17 mouse cellular contexts compared by ENCODE assay signal in genomic region chr7:100817442-100817760, GRCm38 (mm10). TPM values are rescaled to one million over a fixed set of nuclear protein-coding genes. Genes with fewer than 3 reads are reported as not detected.
A peak's percentile ranks its signal among the peaks of the same experiment; 100 is the strongest.
DNase-seq lines count a peak whose midpoint lies in the region; ATAC-seq and TF ChIP-seq lines count a peak whose summit lies in the region.
"Had no signal": no experiment of that assay in that cellular context is flagged by ENCODE, and none has a peak within 500 bp of the region (broad histone marks: within the 10 kb centered on the region; RNA-seq: fewer than 3 reads in every experiment).

No protein-coding gene starts in this region.

- H3K27me3 ChIP-seq in forebrain, embryonic 16.5 days (replicated peaks; ENCODE audit: control insufficient read depth, insufficient read depth, low read length): no peaks in the 10 kb centered on the region
- H3K27me3 ChIP-seq in forebrain, embryonic 11.5 days (ENCODE audit: control insufficient read depth, insufficient read depth, low read length): no peaks in the 10 kb centered on the region
- H3K27me3 ChIP-seq in heart, embryonic 16.5 days (ENCODE audit: control insufficient read depth, insufficient read depth, low read length): no peaks in the 10 kb centered on the region
- no peaks in the 10 kb centered on the region for H3K27me3 ChIP-seq in liver, postnatal 0 days (ENCODE audit: insufficient read depth, low read length)
- H3K27me3 ChIP-seq in liver, embryonic 11.5 days (replicated peaks; ENCODE audit: control insufficient read depth, insufficient read depth, low read length): no peaks in the 10 kb centered on the region
- H3K27me3 ChIP-seq: CH12.LX; embryonic facial prominence, embryonic 15.5 days; midbrain, embryonic 12.5 days; Patski had no signal

- no peak for ATAC-seq in forebrain, embryonic 16.5 days
- ATAC-seq in forebrain, embryonic 11.5 days (replicated peaks; ENCODE audit: low FRiP score): no peak
- ATAC-seq in heart, embryonic 16.5 days (replicated peaks; ENCODE audit: extremely low read depth, insufficient read depth, low FRiP score): no peak
- no peak for ATAC-seq in liver, postnatal 0 days
- ATAC-seq in liver, embryonic 11.5 days (replicated peaks; ENCODE audit: low FRiP score): no peak
- no peak for ATAC-seq in activated CD4-positive, CD25-positive, alpha-beta regulatory T cell, adult 4 months
- ATAC-seq: Patski had no signal

- TF ChIP-seq CTCF in liver, postnatal 0 days (IDR thresholded peaks at IDR 0.05; ENCODE audit: low read depth): no peak
- no peak for TF ChIP-seq CTCF in olfactory bulb, adult 2 months (IDR thresholded peaks at IDR 0.05; ENCODE audit: insufficient read depth, low read depth, low read length)

- no peak overlapping the region for H3K4me3 ChIP-seq in forebrain, embryonic 16.5 days (replicated peaks; ENCODE audit: low read length)
- no peak overlapping the region for H3K4me3 ChIP-seq in forebrain, embryonic 11.5 days (ENCODE audit: low read depth, low read length)
- no peak overlapping the region for H3K4me3 ChIP-seq in heart, embryonic 16.5 days (ENCODE audit: low read length)
- H3K4me3 ChIP-seq in liver, postnatal 0 days (ENCODE audit: low read depth, low read length): no peak overlapping the region
- no peak overlapping the region for H3K4me3 ChIP-seq in liver, embryonic 11.5 days (ENCODE audit: low read depth, low read length)
- no peak overlapping the region for H3K4me3 ChIP-seq in olfactory bulb, adult 2 months (ENCODE audit: insufficient read depth, low read depth, low read length)
- H3K4me3 ChIP-seq: embryonic facial prominence, embryonic 15.5 days; midbrain, embryonic 12.5 days had no signal

- H3K27ac ChIP-seq in forebrain, embryonic 16.5 days (ENCODE audit: low read length): peak overlapping the region; percentile 87
- H3K27ac ChIP-seq in forebrain, embryonic 11.5 days (ENCODE audit: low read depth, low read length): no peak overlapping the region
- H3K27ac ChIP-seq in heart, embryonic 16.5 days (ENCODE audit: low read length): 0 out of 2 replicates have a peak overlapping the region, but pooled peaks have one; percentile 16
- 0 out of 2 replicates have a peak overlapping the region, but pooled peaks have one; percentile 22 for H3K27ac ChIP-seq in liver, postnatal 0 days (ENCODE audit: low read depth)
- no peak overlapping the region for H3K27ac ChIP-seq in liver, embryonic 11.5 days (ENCODE audit: low read depth, low read length)
- peak overlapping the region; percentile 77 for H3K27ac ChIP-seq in olfactory bulb, adult 2 months (ENCODE audit: insufficient read depth, low read depth, low read length)
- H3K27ac ChIP-seq: embryonic facial prominence, embryonic 15.5 days; midbrain, embryonic 12.5 days had no signal

- 76% methylated on average over 2 of the region's 2 CpGs for WGBS in forebrain, embryonic 16.5 days
- WGBS in forebrain, embryonic 11.5 days: 88% methylated on average over 2 of the region's 2 CpGs
- 46% methylated on average over 2 of the region's 2 CpGs for WGBS in heart, embryonic 16.5 days
- 58% methylated on average over 2 of the region's 2 CpGs for WGBS in liver, postnatal 0 days (ENCODE audit: insufficient replicate concordance)
- WGBS in liver, embryonic 11.5 days: 75% methylated on average over 2 of the region's 2 CpGs
- 48% methylated on average over 2 of the region's 2 CpGs for whole genome bisulfite sequencing in olfactory bulb, adult 2 months

- TF ChIP-seq EP300 in liver, postnatal 0 days (IDR thresholded peaks at IDR 0.05; ENCODE audit: low read depth): no peak

- no peak for TF ChIP-seq POLR2A in olfactory bulb, adult 2 months (IDR thresholded peaks at IDR 0.05; ENCODE audit: insufficient read depth, low read depth, low read length)

- no peaks in the 10 kb centered on the region for H3K9me3 ChIP-seq in forebrain, embryonic 16.5 days (ENCODE audit: control insufficient read depth, low read length)
- no peaks in the 10 kb centered on the region for H3K9me3 ChIP-seq in forebrain, embryonic 11.5 days (ENCODE audit: control insufficient read depth, low read length)
- H3K9me3 ChIP-seq in heart, embryonic 16.5 days (replicated peaks; ENCODE audit: control insufficient read depth, low read length): no peaks in the 10 kb centered on the region
- H3K9me3 ChIP-seq in liver, postnatal 0 days (ENCODE audit: low read length): no peaks in the 10 kb centered on the region
- H3K9me3 ChIP-seq in liver, embryonic 11.5 days (ENCODE audit: control insufficient read depth, low read length): no peaks in the 10 kb centered on the region
- H3K9me3 ChIP-seq: embryonic facial prominence, embryonic 15.5 days; midbrain, embryonic 12.5 days had no signal

- H3K36me3 ChIP-seq in forebrain, embryonic 16.5 days (ENCODE audit: control insufficient read depth, insufficient read depth): no peaks in the 10 kb centered on the region; the same call in 1 of the 2 replicates
- H3K36me3 ChIP-seq in forebrain, embryonic 11.5 days (ENCODE audit: control insufficient read depth, insufficient read depth, low read length): no peaks in the 10 kb centered on the region
- H3K36me3 ChIP-seq in heart, embryonic 16.5 days (ENCODE audit: control insufficient read depth, insufficient read depth): no peaks in the 10 kb centered on the region
- H3K36me3 ChIP-seq in liver, postnatal 0 days (replicated peaks; ENCODE audit: insufficient read depth, low read length): no peaks in the 10 kb centered on the region; the same call in 1 of the 2 replicates
- no peaks in the 10 kb centered on the region for H3K36me3 ChIP-seq in liver, embryonic 11.5 days (ENCODE audit: control insufficient read depth, insufficient read depth, low read length)
- H3K36me3 ChIP-seq: embryonic facial prominence, embryonic 15.5 days; midbrain, embryonic 12.5 days had no signal

- DNase-seq in forebrain, embryonic 11.5 days (ENCODE audit: low spot score): no peak
- no peak for DNase-seq in heart, adult 11 months
- no peak for DNase-seq in liver, postnatal 0 days
- DNase-seq in liver, embryonic 11.5 days (ENCODE audit: low spot score): no peak
- DNase-seq: embryo, embryonic 11 days; gastrocnemius, postnatal 10 days; kidney, adult 18-20 months; kidney, postnatal 25 days; thymus, adult 2 months had no signal

- H3K9ac ChIP-seq in forebrain, embryonic 16.5 days (replicated peaks; ENCODE audit: low read depth, low read length): no peak overlapping the region
- H3K9ac ChIP-seq in forebrain, embryonic 11.5 days (ENCODE audit: low read length): no peak overlapping the region
- H3K9ac ChIP-seq in heart, embryonic 16.5 days (ENCODE audit: low read length): 0 out of 2 replicates have a peak overlapping the region, but pooled peaks have one; percentile 34
- H3K9ac ChIP-seq in liver, postnatal 0 days (replicated peaks): no peak overlapping the region
- H3K9ac ChIP-seq in liver, embryonic 11.5 days (ENCODE audit: low read depth, low read length): no peak overlapping the region
- H3K9ac ChIP-seq: embryonic facial prominence, embryonic 15.5 days; midbrain, embryonic 12.5 days had no signal

- H3K4me2 ChIP-seq in forebrain, embryonic 16.5 days (ENCODE audit: low read length): no peak overlapping the region
- no peak overlapping the region for H3K4me2 ChIP-seq in forebrain, embryonic 11.5 days (ENCODE audit: low read depth, low read length, severe bottlenecking)
- H3K4me2 ChIP-seq in heart, embryonic 16.5 days (ENCODE audit: low read depth, low read length): 0 out of 2 replicates have a peak overlapping the region, but pooled peaks have one; percentile 20
- no peak overlapping the region for H3K4me2 ChIP-seq in liver, postnatal 0 days (ENCODE audit: low read depth, low read length)
- no peak overlapping the region for H3K4me2 ChIP-seq in liver, embryonic 11.5 days
- H3K4me2 ChIP-seq: embryonic facial prominence, embryonic 15.5 days; midbrain, embryonic 12.5 days had no signal

- peaks cover 24% of the 10 kb centered on the region for H3K4me1 ChIP-seq in forebrain, embryonic 16.5 days (replicated peaks; ENCODE audit: control insufficient read depth, insufficient read depth, low read length)
- H3K4me1 ChIP-seq in forebrain, embryonic 11.5 days (replicated peaks; ENCODE audit: control insufficient read depth, insufficient read depth, low read length): 0 out of 2 replicates have a peak, but pooled peaks cover 1% of the 10 kb centered on the region
- H3K4me1 ChIP-seq in heart, embryonic 16.5 days (ENCODE audit: control insufficient read depth, insufficient read depth, low read length): peaks cover 22% of the 10 kb centered on the region
- no peaks in the 10 kb centered on the region; the same call in 1 of the 2 replicates for H3K4me1 ChIP-seq in liver, postnatal 0 days (ENCODE audit: insufficient read depth)
- H3K4me1 ChIP-seq in liver, embryonic 11.5 days (replicated peaks; ENCODE audit: control insufficient read depth, insufficient read depth, low read length): no peaks in the 10 kb centered on the region
- peaks cover 7% of the 10 kb centered on the region for H3K4me1 ChIP-seq in olfactory bulb, adult 2 months (ENCODE audit: control insufficient read depth, insufficient read depth, low read length)
- H3K4me1 ChIP-seq: embryonic facial prominence, embryonic 15.5 days had no signal

RNA-seq across cellular contexts. Expression of gene Relt, which starts 45.8 kb away (rescaled TPM):
- 3.9 and 4.8 TPM in 2 replicates for polyA plus RNA-seq in forebrain, embryonic 16.5 days (2015; fragmentation: Nextera tagmentation; extraction: Ambion mirVana)
- 2.5 and 2.7 TPM in 2 replicates for polyA plus RNA-seq in forebrain, embryonic 11.5 days (2014; fragmentation: Nextera tagmentation; extraction: Ambion mirVana)
- 4.7 and 5.0 TPM in 2 replicates for polyA plus RNA-seq in heart, embryonic 16.5 days (2015; fragmentation: Nextera tagmentation; extraction: Ambion mirVana)
- polyA plus RNA-seq in liver, postnatal 0 days (2015; fragmentation: Nextera tagmentation; extraction: Ambion mirVana): 6.9 and 7.5 TPM in 2 replicates
- polyA plus RNA-seq in liver, embryonic 11.5 days (2014; fragmentation: Nextera tagmentation; extraction: Ambion mirVana): 14.6 and 17.0 TPM in 2 replicates
- not detected in 2 replicates for polyA plus RNA-seq in olfactory bulb, adult 2 months (2012; ENCODE audit: insufficient read depth, insufficient read length, low replicate concordance, missing spikeins)
- 10 to 100 TPM; 14.5 to 16.3 TPM for polyA plus RNA-seq in activated CD4-positive, CD25-positive, alpha-beta regulatory T cell, adult 4 months (2017; shearing (Covaris generic))

Comparison
In these comparisons a context has a peak if more than half of its experiments do, and no peak if none do; other contexts are left out.
1. H3K27ac ChIP-seq: peak in forebrain, embryonic 16.5 days (single experiment), heart, embryonic 16.5 days (single experiment), liver, postnatal 0 days (single experiment) and olfactory bulb, adult 2 months (single experiment); none in forebrain, embryonic 11.5 days (single experiment) and liver, embryonic 11.5 days (single experiment).